Mouse (Mus musculus) MEL (cell line): ENCODE measurements around the gene Reg2. TPM values are rescaled to one million over a fixed set of nuclear protein-coding genes. Genes with fewer than 3 reads are reported as not detected.
"Not testable (repeated sequence)": the region's sequence is repeated elsewhere in the genome, so short reads cannot be mapped to it uniquely, and the experiment has no call there.

Experiments
- DNase-seq: peaks from one replicate; pipeline ENCODE4 v3.0.0; 2011; ENCODE audit warnings: low read depth, low spot score
- H3K27ac ChIP-seq: 2 replicates; pipeline ENCODE4 v1.5.1; 2012; ENCODE audit warnings: low read depth, mild to moderate bottlenecking, control low read depth, low read length, moderate library complexity; ENCODE audit not compliant: control insufficient read depth
- H3K27me3 ChIP-seq, 2 experiments: fragments of 150-350 bp in 1 of 2; sonication (generic) in 1 of 2; 2 replicates each; pipeline ENCODE4 v1.6.1; 2012; ENCODE audit warnings: low read length in 2 of 2, mild to moderate bottlenecking in 2 of 2, improper control_type of control experiment in 1 of 2, moderate library complexity in 1 of 2; ENCODE audit not compliant: insufficient read depth in 2 of 2, control insufficient read depth in 1 of 2
- H3K36me3 ChIP-seq, 2 experiments: 2 replicates each; pipeline ENCODE4 v1.6.1; 2012 to 2014; ENCODE audit warnings: low read length in 2 of 2, improper control_type of control experiment in 1 of 2, inconsistent platforms in 1 of 2, mild to moderate bottlenecking in 1 of 2; ENCODE audit not compliant: insufficient read depth in 2 of 2, control insufficient read depth in 1 of 2
- H3K4me1 ChIP-seq, 2 experiments: fragments of 150-350 bp in 1 of 2; sonication (generic) in 1 of 2; 2 replicates each; pipeline ENCODE4 v1.6.1; 2012; ENCODE audit warnings: low read length in 2 of 2, improper control_type of control experiment in 1 of 2, mild to moderate bottlenecking in 1 of 2; ENCODE audit not compliant: insufficient read depth in 2 of 2, control insufficient read depth in 1 of 2
- H3K4me3 ChIP-seq, 2 experiments: fragments of 150-350 bp in 1 of 2; sonication (generic) in 1 of 2; 2 replicates each; pipeline ENCODE4 v1.5.1; 2012; ENCODE audit warnings: low read depth in 2 of 2, low read length in 2 of 2, mild to moderate bottlenecking in 2 of 2, moderate library complexity in 2 of 2, control low read depth in 1 of 2, improper control_type of control experiment in 1 of 2; ENCODE audit not compliant: control insufficient read depth in 1 of 2, insufficient read depth in 1 of 2
- H3K79me2 ChIP-seq: 2 replicates; pipeline ENCODE4 v1.6.1; 2012; ENCODE audit warnings: mild to moderate bottlenecking, low read length, moderate library complexity; ENCODE audit not compliant: control insufficient read depth, poor library complexity, insufficient read depth
- H3K9ac ChIP-seq: 2 replicates; pipeline ENCODE4 v1.6.1; 2012; ENCODE audit warnings: low read depth, mild to moderate bottlenecking, control low read depth, low read length, moderate library complexity; ENCODE audit not compliant: control insufficient read depth, poor library complexity, severe bottlenecking
- H3K9me3 ChIP-seq: fragments of 150-350 bp; sonication (generic); replicated peaks from 2 replicates; pipeline ENCODE4 v1.6.1; 2012; ENCODE audit warnings: mild to moderate bottlenecking, low read length, improper control_type of control experiment, moderate library complexity; ENCODE audit not compliant: insufficient read depth
- BHLHE40 ChIP-seq: IDR thresholded peaks from 2 replicates; pipeline ENCODE4 v1.6.1; 2012; ENCODE audit warnings: low read depth, mild to moderate bottlenecking, inconsistent platforms, low read length, improper control_type of control experiment, borderline replicate concordance
- CHD2 ChIP-seq: IDR thresholded peaks from 2 replicates; pipeline ENCODE4 v1.6.1; 2011; ENCODE audit warnings: low read length, improper control_type of control experiment
- CTCF ChIP-seq, 3 experiments: IDR thresholded peaks in 2 of 3; conservative IDR thresholded peaks in 1 of 3; 2 replicates each; pipeline ENCODE4 v1.5.1; 2011 to 2012; ENCODE audit warnings: low read length in 3 of 3, low read depth in 2 of 3, mild to moderate bottlenecking in 2 of 3, improper control_type of control experiment in 1 of 3, inconsistent platforms in 1 of 3, mixed read lengths in 1 of 3, moderate library complexity in 1 of 3; ENCODE audit not compliant: control insufficient read depth in 1 of 3, insufficient read depth in 1 of 3, poor library complexity in 1 of 3, severe bottlenecking in 1 of 3
- E2F4 ChIP-seq: IDR thresholded peaks from 2 replicates; pipeline ENCODE4 v1.6.1; 2011; ENCODE audit warnings: low read depth, low read length, improper control_type of control experiment, borderline replicate concordance
- ELF1 ChIP-seq: IDR thresholded peaks from 2 replicates; pipeline ENCODE4 v1.6.1; 2014; ENCODE audit warnings: low read depth, mild to moderate bottlenecking, inconsistent platforms, low read length, improper control_type of control experiment, moderate library complexity
- EP300 ChIP-seq, 2 experiments: IDR thresholded peaks; 2 replicates each; pipeline ENCODE4 v1.6.1; 2011; ENCODE audit warnings: improper control_type of control experiment in 2 of 2, low read length in 2 of 2, low read depth in 1 of 2, mild to moderate bottlenecking in 1 of 2
- JUND ChIP-seq: IDR thresholded peaks from 2 replicates; pipeline ENCODE4 v1.6.1; 2011; ENCODE audit warnings: low read depth, mild to moderate bottlenecking, improper control_type of control experiment, low read length
- MAFK ChIP-seq: IDR thresholded peaks from 2 replicates; pipeline ENCODE4 v1.6.1; 2011; ENCODE audit warnings: low read depth, mild to moderate bottlenecking, low read length, improper control_type of control experiment, borderline replicate concordance
- MXI1 ChIP-seq: IDR thresholded peaks from 2 replicates; pipeline ENCODE4 v1.6.1; 2011; ENCODE audit warnings: mild to moderate bottlenecking, low read depth, low read length, improper control_type of control experiment
- POLR2A ChIP-seq, 2 experiments: IDR thresholded peaks; 2 replicates each; pipeline ENCODE4 v1.6.1; 2011 to 2012; ENCODE audit warnings: low read length in 2 of 2, mild to moderate bottlenecking in 2 of 2, control low read depth in 1 of 2, improper control_type of control experiment in 1 of 2, low read depth in 1 of 2, moderate library complexity in 1 of 2; ENCODE audit not compliant: control insufficient read depth in 1 of 2, insufficient read depth in 1 of 2, poor library complexity in 1 of 2
- POLR2AphosphoS2 ChIP-seq: IDR thresholded peaks from 2 replicates; pipeline ENCODE4 v1.6.1; 2011; ENCODE audit warnings: low read length, improper control_type of control experiment
- RAD21 ChIP-seq: IDR thresholded peaks from 2 replicates; pipeline ENCODE4 v1.6.1; 2011; ENCODE audit warnings: mild to moderate bottlenecking, low read depth, low read length, improper control_type of control experiment
- RCOR1 ChIP-seq: IDR thresholded peaks from 2 replicates; pipeline ENCODE4 v1.6.1; 2012; ENCODE audit warnings: low read depth, mild to moderate bottlenecking, inconsistent platforms, low read length, improper control_type of control experiment
- SIN3A ChIP-seq: IDR thresholded peaks from 2 replicates; pipeline ENCODE4 v1.6.1; 2012; ENCODE audit warnings: low read length, improper control_type of control experiment, inconsistent platforms
- TAL1 ChIP-seq: IDR thresholded peaks from 2 replicates; pipeline ENCODE4 v1.6.1; 2012; ENCODE audit warnings: mild to moderate bottlenecking, inconsistent platforms, low read length, moderate library complexity, mixed read lengths
- UBTF ChIP-seq: IDR thresholded peaks from 2 replicates; pipeline ENCODE4 v1.6.1; 2012; ENCODE audit warnings: low read depth, mild to moderate bottlenecking, inconsistent platforms, low read length, improper control_type of control experiment, moderate library complexity, borderline replicate concordance; ENCODE audit not compliant: insufficient read depth
- USF2 ChIP-seq, 2 experiments: IDR thresholded peaks; 2 replicates each; pipeline ENCODE4 v1.6.1; 2011 to 2012; ENCODE audit warnings: improper control_type of control experiment in 2 of 2, low read length in 2 of 2, borderline replicate concordance in 1 of 2, inconsistent platforms in 1 of 2, low read depth in 1 of 2, mild to moderate bottlenecking in 1 of 2; ENCODE audit not compliant: insufficient read depth in 1 of 2
- ZKSCAN1 ChIP-seq: IDR thresholded peaks from 2 replicates; pipeline ENCODE4 v1.6.1; 2012; ENCODE audit warnings: low read depth, mild to moderate bottlenecking, inconsistent platforms, low read length, improper control_type of control experiment, moderate library complexity
- ZMIZ1 ChIP-seq: IDR thresholded peaks from 2 replicates; pipeline ENCODE4 v1.6.1; 2012; ENCODE audit warnings: low read depth, mild to moderate bottlenecking, inconsistent platforms, low read length, improper control_type of control experiment, moderate library complexity
- ZNF384 ChIP-seq: IDR thresholded peaks from 2 replicates; pipeline ENCODE4 v1.6.1; 2012; ENCODE audit warnings: low read depth, mild to moderate bottlenecking, inconsistent platforms, low read length, improper control_type of control experiment
- polyA plus RNA-seq, 2 experiments: library from polyadenylated mRNA; stranded (reverse) in 1 of 2; unstranded in 1 of 2; fragments of >175 nt in 1 of 2; fragments of >200 nt in 1 of 2; gene quantifications; 2 replicates each; pipeline versions ENCODE4 v1.2.1 to v1.2.4; 2012; ENCODE audit warnings: low replicate concordance in 2 of 2, low read depth in 1 of 2; ENCODE audit not compliant: insufficient read length in 2 of 2, insufficient read depth in 1 of 2, missing spikeins in 1 of 2
- total RNA-seq: library from RNA; depleted of rRNA; stranded (reverse); fragments of 300-350 nt; gene quantifications from 2 replicates; pipeline ENCODE4 v1.2.3, GENCODE M21; 2012; rRNA removed

The Reg2 gene
- total RNA-seq = not detected in 2 replicates
- polyA plus RNA-seq = not detected

DNA sequence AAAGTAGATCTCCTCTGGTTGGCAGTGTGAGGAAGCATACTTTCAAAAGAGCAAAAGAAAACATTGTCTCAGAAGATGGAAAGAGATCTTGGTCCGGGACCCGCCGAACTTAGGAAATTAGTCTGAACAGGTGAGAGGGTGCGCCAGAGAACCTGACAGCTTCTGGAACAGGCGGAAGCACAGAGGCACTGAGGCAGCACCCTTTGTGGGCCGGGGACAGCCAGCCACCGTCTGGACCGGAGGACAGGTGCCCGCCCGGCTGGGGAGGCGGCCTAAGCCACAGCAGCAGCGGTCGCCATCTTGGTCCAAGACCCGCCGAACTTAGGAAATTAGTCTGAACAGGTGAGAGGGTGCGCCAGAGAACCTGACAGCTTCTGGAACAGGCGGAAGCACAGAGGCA lies at the start of gene Reg2:
Gene Reg2, plus strand, starts transcription at position 301 of the 400 bp plus-strand sequence.
- not testable (repeated sequence) for DNase-seq, H3K4me1 ChIP-seq

DNA sequence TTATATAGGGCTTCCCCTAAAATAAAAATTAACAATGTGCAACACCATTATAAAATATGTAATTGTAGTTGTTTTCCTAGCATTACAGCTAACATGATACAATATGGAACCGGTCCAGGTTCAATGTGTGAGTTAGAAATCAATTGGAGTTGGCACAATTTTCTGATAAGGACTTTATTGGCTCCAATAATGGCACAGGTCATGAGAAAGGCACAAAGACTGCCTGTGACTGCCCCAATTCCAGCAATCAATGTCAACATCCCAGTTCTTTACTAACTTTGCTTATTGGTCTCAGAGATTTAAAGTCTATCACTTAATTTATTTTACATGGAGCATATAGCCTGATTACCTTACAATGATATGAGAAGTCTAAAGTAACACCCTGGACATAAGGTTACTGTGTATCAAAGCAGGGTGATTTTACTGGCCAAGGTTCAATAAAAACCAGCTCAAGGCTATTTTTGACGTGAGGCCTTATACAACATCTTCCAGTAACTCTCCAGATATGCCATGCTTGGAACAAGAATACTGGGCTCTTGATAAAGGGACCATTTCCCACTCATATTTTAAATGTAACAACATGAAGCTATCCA lies 33.4 kb upstream of the Reg2 start:
- TF ChIP-seq CTCF (IDR thresholded peaks at IDR 0.05 in 2 of 3, conservative IDR thresholded peaks at IDR 0.05 in 1 of 3; ENCODE audit: control insufficient read depth in 1 of 3, insufficient read depth in 1 of 3, low read depth in 2 of 3, low read length in 3 of 3, poor library complexity in 1 of 3, severe bottlenecking in 1 of 3) = no peak
- no peak for TF ChIP-seq ELF1
- no peak for TF ChIP-seq RCOR1
- TF ChIP-seq TAL1 = no peak
- TF ChIP-seq ZNF384 = no peak
- no peak for TF ChIP-seq RAD21
- TF ChIP-seq POLR2A (IDR thresholded peaks at IDR 0.05; ENCODE audit: control insufficient read depth in 1 of 2, insufficient read depth in 1 of 2, low read depth in 1 of 2, low read length in 2 of 2, poor library complexity in 1 of 2) = no peak
- TF ChIP-seq SIN3A = no peak
- no peak for TF ChIP-seq USF2 (IDR thresholded peaks at IDR 0.05; ENCODE audit: borderline replicate concordance in 1 of 2, insufficient read depth in 1 of 2, low read depth in 1 of 2, low read length in 2 of 2)
- TF ChIP-seq MXI1 = no peak
- TF ChIP-seq E2F4 = no peak
- no peak for TF ChIP-seq BHLHE40
- TF ChIP-seq POLR2AphosphoS2 = no peak
- no peak for TF ChIP-seq MAFK
- no peak for TF ChIP-seq ZMIZ1
- no peak for TF ChIP-seq CHD2
- no peak for TF ChIP-seq UBTF
- TF ChIP-seq JUND = no peak
- TF ChIP-seq ZKSCAN1 = no peak
- no peak for TF ChIP-seq EP300 (IDR thresholded peaks at IDR 0.05; ENCODE audit: low read depth in 1 of 2, low read length in 2 of 2)
- Histone ChIP-seq H3K9ac (no peak overlapping the region), H3K9me3 (no peaks in the 10 kb centered on the region), H3K36me3 (no peaks in the 10 kb centered on the region), H3K27me3 (no peaks in the 10 kb centered on the region), H3K4me1 (no peaks in the 10 kb centered on the region), H3K79me2 (no peaks in the 10 kb centered on the region), H3K27ac (no peak overlapping the region), H3K4me3 (no peak overlapping the region)
- no peak for DNase-seq

More for the DNA sequence above, at the start of gene Reg2:
- not testable (repeated sequence) for H3K36me3 ChIP-seq, H3K9ac ChIP-seq, H3K27ac ChIP-seq, H3K9me3 ChIP-seq, H3K79me2 ChIP-seq, H3K27me3 ChIP-seq, H3K4me3 ChIP-seq
